Mouse (Mus musculus) hematopoietic multipotent progenitor cell, adult 10-12 weeks (in vitro differentiated cells): ENCODE results near the gene Olfml3. TPM values are rescaled to one million over a fixed set of nuclear protein-coding genes. Genes with fewer than 3 reads are reported as not detected.

ENCODE experiments used
- polyA plus RNA-seq: library from polyadenylated mRNA; stranded (reverse); fragments of >175 nt; gene quantifications from 2 replicates; pipeline ENCODE4 v1.2.3, GENCODE M21; 2012; ENCODE audit warnings: low replicate concordance

The Olfml3 gene
- 0.11 and 0.28 TPM in 2 replicates for polyA plus RNA-seq

GRCm38 (mm10) chr3:103737778-103738571 is at the start of gene Olfml3:
TSS of gene Olfml3 (minus strand) at chr3:103738001.

DNA sequence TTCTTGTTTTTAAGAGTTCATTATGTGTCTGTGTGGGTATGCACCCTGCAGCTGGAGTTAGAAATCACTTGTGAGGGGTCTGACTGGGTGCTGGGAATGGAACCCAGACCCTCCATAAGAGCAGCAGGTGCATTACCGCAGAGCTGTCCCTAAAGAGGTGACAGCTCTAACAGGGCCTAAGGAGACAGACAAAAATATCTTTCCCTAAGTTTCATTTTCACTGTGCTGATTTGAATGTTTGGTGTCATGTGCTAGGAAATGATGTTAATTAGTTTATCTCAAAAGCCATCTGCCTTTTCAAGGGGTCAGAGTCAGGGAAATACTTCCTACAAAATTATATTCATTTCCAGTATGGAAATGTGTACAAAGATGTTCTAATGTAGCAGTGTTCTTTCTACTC is 1.5 kb upstream of the Olfml3 start, which contains the start of gene Gm10964:
Gene Gm10964 (plus strand): TSS at position 38 of the 400 bp plus-strand sequence.

Other genes starting within 250 kb of the Olfml3 start
- not detected in 2 replicates for gene Syt6, start 162.8 kb downstream of the Olfml3 start, polyA plus RNA-seq
- 0.09 TPM in 1 of 2 replicates, not detected in the other for gene Atg4a-ps, start 91.9 kb downstream of the Olfml3 start, polyA plus RNA-seq
- gene Gm10964, start 1.4 kb upstream of the Olfml3 start, polyA plus RNA-seq: not detected in 2 replicates
- 103 and 159 TPM in 2 replicates for gene Hipk1, start 53.6 kb upstream of the Olfml3 start, polyA plus RNA-seq
- 2.9 and 7.6 TPM in 2 replicates for gene Dclre1b, start 71.4 kb upstream of the Olfml3 start, polyA plus RNA-seq
- 4.0 and 4.4 TPM in 2 replicates for gene Ap4b1, start 71.5 kb upstream of the Olfml3 start, polyA plus RNA-seq
- gene Gm43064, start 71.6 kb upstream of the Olfml3 start, polyA plus RNA-seq: 0.42 and 0.99 TPM in 2 replicates
- gene Bcl2l15, start 94.6 kb upstream of the Olfml3 start, polyA plus RNA-seq: 0.10 and 0.31 TPM in 2 replicates
- 12.5 and 13.9 TPM in 2 replicates for gene Ptpn22, start 121.8 kb upstream of the Olfml3 start, polyA plus RNA-seq
- gene Rsbn1, start 176.1 kb upstream of the Olfml3 start, polyA plus RNA-seq: 22.5 and 50.8 TPM in 2 replicates
- 14.5 and 34.7 TPM in 2 replicates for gene Phtf1, start 230.1 kb upstream of the Olfml3 start, polyA plus RNA-seq